28 mouse cellular contexts compared by ENCODE assay signal in the genomic region with DNA sequence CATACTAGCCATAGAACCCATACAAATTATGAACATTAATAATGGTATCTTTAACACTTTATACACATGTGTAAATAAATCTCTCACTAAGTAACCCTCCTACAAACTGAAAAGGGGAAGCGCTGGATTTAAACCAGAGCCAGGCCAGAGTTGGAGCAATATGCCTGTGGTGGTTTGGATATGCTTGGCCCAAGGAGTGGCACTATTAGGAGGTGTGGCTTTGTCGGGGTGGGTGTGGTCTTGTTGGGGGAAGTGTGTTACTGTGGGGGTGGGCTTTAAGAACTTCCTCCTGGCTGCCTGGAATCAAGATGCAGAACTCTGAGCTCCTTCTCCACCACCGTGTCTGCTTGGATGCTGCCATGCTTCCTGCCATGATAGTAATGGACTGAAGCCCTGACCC. TPM values are rescaled to one million over a fixed set of nuclear protein-coding genes. Genes with fewer than 3 reads are reported as not detected.
DNase-seq lines count a peak whose midpoint lies in the region; ATAC-seq and TF ChIP-seq lines count a peak whose summit lies in the region.
"Had no signal": no experiment of that assay in that cellular context is flagged by ENCODE, and none has a peak within 500 bp of the region (broad histone marks: within the 10 kb centered on the region; RNA-seq: fewer than 3 reads in every experiment).

No protein-coding gene starts in this region.

- peak; percentile 9 for DNase-seq in intestine, embryonic 14.5 days (ENCODE audit: low spot score)
- DNase-seq in 416B (ENCODE audit: low read depth) (peak; percentile 35), MEL (ENCODE audit: low read depth, low spot score) (peak; percentile 66)
- no peak for DNase-seq in left cerebral cortex, adult 8-10 months (ENCODE audit: low spot score in 2 of 2)
- no peak for DNase-seq in thymus, postnatal 36 days
- no peak for DNase-seq in midbrain, embryonic 10.5 days (ENCODE audit: low spot score)
- DNase-seq: adrenal gland, postnatal 25 days; cerebellum, adult 11-12 months; cerebellum, adult 9-11 months; gastrocnemius, postnatal 10 days; heart, postnatal 36 days; kidney, adult 18-20 months; kidney, postnatal 4 days; lung, postnatal 10 days; right cerebral cortex, postnatal 4 days; thymus, adult 18-20 months; thymus, postnatal 4 days had no signal

- ATAC-seq in intestine, embryonic 14.5 days (replicated peaks; ENCODE audit: low FRiP score, low TSS enrichment, low read depth): no peak
- no peak for ATAC-seq in intestine, embryonic 16.5 days
- ATAC-seq in granulocyte monocyte progenitor cell, adult 5-6 weeks (replicated peaks; ENCODE audit: poor library complexity, severe bottlenecking): peak; percentile 92
- ATAC-seq: Patski had no signal

- 0 out of 2 replicates have a peak, but pooled peaks cover 2% of the 10 kb centered on the region for H3K9me3 ChIP-seq in intestine, embryonic 14.5 days (ENCODE audit: control insufficient read depth, low read length)
- no peaks in the 10 kb centered on the region for H3K9me3 ChIP-seq in intestine, embryonic 16.5 days (ENCODE audit: control insufficient read depth, low read length)
- no peaks in the 10 kb centered on the region for H3K9me3 ChIP-seq in MEL (replicated peaks; ENCODE audit: insufficient read depth, low read length)
- no peaks in the 10 kb centered on the region for H3K9me3 ChIP-seq in midbrain, embryonic 10.5 days (replicated peaks)
- H3K9me3 ChIP-seq: embryonic facial prominence, embryonic 10.5 days; embryonic facial prominence, embryonic 15.5 days; forebrain, embryonic 12.5 days; hindbrain, embryonic 13.5 days; midbrain, embryonic 12.5 days had no signal

- 72% methylated on average over 3 of the region's 3 CpGs for WGBS in intestine, embryonic 14.5 days
- 83% methylated on average over 3 of the region's 3 CpGs for WGBS in intestine, embryonic 16.5 days
- WGBS in midbrain, embryonic 10.5 days: 85% methylated on average over 3 of the region's 3 CpGs

- H3K4me3 ChIP-seq in intestine, embryonic 14.5 days (ENCODE audit: low read depth, low read length): no peak overlapping the region
- H3K4me3 ChIP-seq in intestine, embryonic 16.5 days (ENCODE audit: low read length): no peak overlapping the region
- H3K4me3 ChIP-seq in MEL (ENCODE audit: control insufficient read depth in 1 of 2, insufficient read depth in 1 of 2, low read depth in 2 of 2, low read length in 2 of 2): no peak overlapping the region
- no peak overlapping the region for H3K4me3 ChIP-seq in midbrain, embryonic 10.5 days
- H3K4me3 ChIP-seq: embryonic facial prominence, embryonic 10.5 days; embryonic facial prominence, embryonic 15.5 days; forebrain, embryonic 12.5 days; hindbrain, embryonic 13.5 days; midbrain, embryonic 12.5 days had no signal

- H3K79me2 ChIP-seq in MEL (ENCODE audit: control insufficient read depth, insufficient read depth, low read length, poor library complexity): no peaks in the 10 kb centered on the region

- H3K9ac ChIP-seq in intestine, embryonic 14.5 days (ENCODE audit: low read length): no peak overlapping the region
- H3K9ac ChIP-seq in intestine, embryonic 16.5 days (ENCODE audit: low read depth, low read length): no peak overlapping the region
- H3K9ac ChIP-seq in MEL (ENCODE audit: control insufficient read depth, low read depth, low read length, poor library complexity, severe bottlenecking): no peak overlapping the region
- H3K9ac ChIP-seq: embryonic facial prominence, embryonic 15.5 days; forebrain, embryonic 12.5 days; forebrain, postnatal 0 days; hindbrain, embryonic 13.5 days; midbrain, embryonic 12.5 days had no signal

- H3K4me1 ChIP-seq in intestine, embryonic 14.5 days (replicated peaks; ENCODE audit: control insufficient read depth, insufficient read depth, low read length): no peaks in the 10 kb centered on the region
- no peaks in the 10 kb centered on the region; the same call in 1 of the 2 replicates for H3K4me1 ChIP-seq in intestine, embryonic 16.5 days (ENCODE audit: control insufficient read depth, insufficient read depth, low read length)
- peaks cover 0 to 3% of the 10 kb centered on the region in 2 experiments; a peak in 2 of 4 replicates for H3K4me1 ChIP-seq in MEL (ENCODE audit: control insufficient read depth in 1 of 2, insufficient read depth in 2 of 2, low read length in 2 of 2)
- peaks cover 2% of the 10 kb centered on the region; the same call in 1 of the 2 replicates for H3K4me1 ChIP-seq in midbrain, embryonic 10.5 days
- H3K4me1 ChIP-seq: forebrain, embryonic 12.5 days; hindbrain, embryonic 13.5 days; midbrain, embryonic 12.5 days had no signal

- no peak for TF ChIP-seq CTCF in MEL (IDR thresholded peaks at IDR 0.05 in 2 of 3, conservative IDR thresholded peaks at IDR 0.05 in 1 of 3; ENCODE audit: control insufficient read depth in 1 of 3, insufficient read depth in 1 of 3, low read depth in 2 of 3, low read length in 3 of 3, poor library complexity in 1 of 3, severe bottlenecking in 1 of 3)

- no peaks in the 10 kb centered on the region for H3K27me3 ChIP-seq in intestine, embryonic 14.5 days (replicated peaks; ENCODE audit: control insufficient read depth, insufficient read depth, low read length)
- H3K27me3 ChIP-seq in intestine, embryonic 16.5 days (replicated peaks; ENCODE audit: control insufficient read depth, insufficient read depth, low read length): no peaks in the 10 kb centered on the region
- H3K27me3 ChIP-seq in MEL (ENCODE audit: control insufficient read depth in 1 of 2, insufficient read depth in 2 of 2, low read length in 2 of 2): no peaks in the 10 kb centered on the region
- H3K27me3 ChIP-seq in midbrain, embryonic 10.5 days (ENCODE audit: low read depth, poor library complexity, severe bottlenecking): no peaks in the 10 kb centered on the region
- H3K27me3 ChIP-seq: embryonic facial prominence, embryonic 15.5 days; forebrain, embryonic 12.5 days; hindbrain, embryonic 13.5 days; midbrain, embryonic 12.5 days; Patski had no signal

- TF ChIP-seq EP300 in MEL (IDR thresholded peaks at IDR 0.05; ENCODE audit: low read depth in 1 of 2, low read length in 2 of 2): no peak

- no peaks in the 10 kb centered on the region for H3K36me3 ChIP-seq in intestine, embryonic 14.5 days (ENCODE audit: control insufficient read depth, insufficient read depth, low read length)
- H3K36me3 ChIP-seq in intestine, embryonic 16.5 days (ENCODE audit: control insufficient read depth, insufficient read depth, low read length): no peaks in the 10 kb centered on the region
- no peaks in the 10 kb centered on the region for H3K36me3 ChIP-seq in MEL (ENCODE audit: control insufficient read depth in 1 of 2, insufficient read depth in 2 of 2, low read length in 2 of 2)
- no peaks in the 10 kb centered on the region for H3K36me3 ChIP-seq in midbrain, embryonic 10.5 days
- H3K36me3 ChIP-seq: embryonic facial prominence, embryonic 10.5 days; embryonic facial prominence, embryonic 15.5 days; forebrain, embryonic 12.5 days; hindbrain, embryonic 13.5 days; midbrain, embryonic 12.5 days had no signal

- H3K27ac ChIP-seq in intestine, embryonic 14.5 days (ENCODE audit: low read depth): no peak overlapping the region
- no peak overlapping the region for H3K27ac ChIP-seq in intestine, embryonic 16.5 days (ENCODE audit: low read length)
- no peak overlapping the region for H3K27ac ChIP-seq in MEL (ENCODE audit: control insufficient read depth, low read depth, low read length)
- no peak overlapping the region for H3K27ac ChIP-seq in midbrain, embryonic 10.5 days (replicated peaks)
- H3K27ac ChIP-seq: embryonic facial prominence, embryonic 10.5 days; embryonic facial prominence, embryonic 15.5 days; forebrain, embryonic 12.5 days; hindbrain, embryonic 13.5 days; midbrain, embryonic 12.5 days; stomach, postnatal 0 days had no signal

- TF ChIP-seq POLR2A in MEL (IDR thresholded peaks at IDR 0.05; ENCODE audit: control insufficient read depth in 1 of 2, insufficient read depth in 1 of 2, low read depth in 1 of 2, low read length in 2 of 2, poor library complexity in 1 of 2): no peak

- no peak overlapping the region for H3K4me2 ChIP-seq in intestine, embryonic 14.5 days (ENCODE audit: low read length)
- H3K4me2 ChIP-seq in intestine, embryonic 16.5 days (ENCODE audit: low read depth, low read length): no peak overlapping the region
- H3K4me2 ChIP-seq: embryonic facial prominence, embryonic 15.5 days; forebrain, embryonic 12.5 days; heart, embryonic 11.5 days; hindbrain, embryonic 13.5 days; midbrain, embryonic 12.5 days had no signal

- TF ChIP-seq RAD21 in MEL (IDR thresholded peaks at IDR 0.05; ENCODE audit: low read depth, low read length): no peak

TF ChIP-seq in MEL, 35 proteins besides CTCF, POLR2A, EP300 and RAD21:
- no peak for TF ChIP-seq USF2 (IDR thresholded peaks at IDR 0.05; ENCODE audit: borderline replicate concordance in 1 of 2, insufficient read depth in 1 of 2, low read depth in 1 of 2, low read length in 2 of 2)
- no peak for TF ChIP-seq CHD2 (IDR thresholded peaks at IDR 0.05; ENCODE audit: low read length)
- peak; percentile 42; the same call in 1 of the 2 replicates for TF ChIP-seq RCOR1 (IDR thresholded peaks at IDR 0.05; ENCODE audit: low read depth, low read length)

RNA-seq across cellular contexts. Expression of a gene that starts 39.9 kb away (rescaled TPM):
- 65.2 and 70.5 TPM in 2 replicates for polyA plus RNA-seq in intestine, embryonic 14.5 days (2014; fragmentation: Nextera tagmentation; extraction: Ambion mirVana)
- polyA plus RNA-seq in intestine, embryonic 16.5 days (2015; fragmentation: Nextera tagmentation; extraction: Ambion mirVana): 66.0 and 69.4 TPM in 2 replicates
- total RNA-seq in MEL (2012; rRNA removed): 18.9 and 50.4 TPM in 2 replicates
- 10 to 100 TPM in 1 of 2 experiments, not detected in 1; 50.2 TPM for polyA plus RNA-seq in MEL (2012; ENCODE audit: insufficient read depth in 1 of 2, insufficient read length in 2 of 2, low read depth in 1 of 2, low replicate concordance in 2 of 2, missing spikeins in 1 of 2)
- 18.4 and 23.4 TPM in 2 replicates for total RNA-seq in granulocyte monocyte progenitor cell, adult 5-6 weeks (2014; fragmentation: Nextera tagmentation)
- 40.1 and 46.9 TPM in 2 replicates for total RNA-seq in granulocyte monocyte progenitor cell, adult 5-6 weeks (2017)
- total RNA-seq in left cerebral cortex, adult 8-10 months (2022): 10 to 100 TPM; 30.4 to 37.8 (median 35.9) TPM
- 39.6 and 50.9 TPM in 2 replicates for polyA plus RNA-seq in midbrain, embryonic 10.5 days (2016; fragmentation: Nextera tagmentation; extraction: Ambion mirVana)

Comparison
In these comparisons a context has a peak if more than half of its experiments do, and no peak if none do; other contexts are left out.
1. DNase-seq: peak in intestine, embryonic 14.5 days (single experiment), 416B (single experiment) and MEL (single experiment); none in left cerebral cortex, adult 8-10 months (0 of 2), thymus, postnatal 36 days (0 of 2) and midbrain, embryonic 10.5 days (single experiment).